Mouse (Mus musculus): ENCODE results near the gene Gm28374. TPM values are rescaled to one million over a fixed set of nuclear protein-coding genes. Genes with fewer than 3 reads are reported as not detected.
"Not testable (repeated sequence)": the region's sequence is repeated elsewhere in the genome, so short reads cannot be mapped to it uniquely, and the experiment has no call there.

Gene Gm28374
- total RNA-seq, 2 experiments from 2014 or later: 0.53 to 0.55 TPM

GRCm38 (mm10) chr19:6061021-6061533, 21.0 kb downstream of the Gm28374 start, which contains the start of gene Znhit2:
TSS of gene Znhit2 (plus strand) at chr19:6061192.
- DNase-seq (ENCODE audit: low spot score in 2 of 2): peak; percentile 95 to 98
- intact Hi-C loops (cut with DNase I): loop anchor here (5.0 kb wide), 1 partner anchor 276 kb away; no protein-coding TSS in a partner anchor

DNA sequence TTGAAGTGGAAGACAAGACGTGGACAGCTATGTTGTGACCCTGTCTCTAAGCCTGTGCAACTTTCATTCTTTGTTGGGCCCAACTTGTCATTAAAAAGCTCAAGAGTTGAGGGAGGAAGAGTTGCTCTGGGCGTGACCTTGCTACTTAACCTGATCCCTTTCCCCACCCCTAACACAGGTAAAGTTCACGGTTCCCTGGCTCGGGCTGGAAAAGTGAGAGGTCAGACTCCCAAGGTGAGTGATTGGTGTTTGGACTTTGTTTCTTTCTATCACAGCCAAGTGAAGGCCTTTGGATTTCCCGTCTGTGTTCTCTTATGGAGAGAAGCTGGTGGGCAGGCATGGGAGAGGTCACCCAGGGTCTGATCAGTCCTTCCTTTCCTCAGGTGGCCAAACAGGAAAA, 23.1 kb downstream of the Gm28374 start:
- no peak for DNase-seq (ENCODE audit: low spot score in 2 of 2)
- intact Hi-C loops (cut with DNase I): no loop called here

- DNase-seq (ENCODE audit: low spot score in 2 of 2): no peak
- intact Hi-C loops (cut with DNase I): no loop called here
These were observed 23.5 kb downstream of the Gm28374 start for GRCm38 (mm10) chr19:6058513-6058912.

DNA sequence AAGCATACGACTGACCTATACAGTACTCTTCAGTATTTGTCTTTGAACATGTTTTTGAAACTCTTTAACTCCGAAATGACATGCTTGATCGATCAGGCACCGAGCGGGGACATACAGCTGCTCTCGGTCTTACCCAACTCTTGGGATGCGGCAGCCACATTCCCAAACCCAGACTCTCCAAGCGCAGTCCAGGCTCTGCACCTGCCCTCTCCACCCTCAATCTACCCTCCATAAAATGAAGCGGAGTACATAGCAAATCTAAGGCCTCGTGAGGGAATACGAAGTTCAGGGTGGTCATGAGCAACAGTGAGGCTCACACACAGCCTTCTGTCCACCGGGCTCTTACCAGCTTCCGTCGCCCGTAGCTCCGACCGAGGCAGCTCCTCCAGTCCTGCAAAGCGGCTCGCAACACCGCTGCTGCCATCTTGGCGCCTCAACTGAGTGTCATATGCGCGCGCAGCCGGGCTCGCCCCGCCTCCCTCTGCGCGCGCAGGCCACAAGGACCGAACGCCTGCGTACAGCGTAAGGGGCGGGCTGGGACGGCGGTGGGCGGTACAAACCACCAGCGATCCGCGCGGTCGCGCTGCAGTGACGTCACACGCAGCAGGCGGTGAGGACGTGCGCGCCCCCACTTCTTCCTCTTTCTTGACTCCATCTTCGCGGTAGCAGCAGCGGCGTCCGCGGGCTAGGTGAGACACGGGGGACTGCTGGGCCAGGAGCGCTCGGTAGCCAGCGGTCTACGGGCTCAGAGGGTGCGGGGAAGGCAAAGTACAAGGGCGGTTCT, 24.6 kb downstream of the Gm28374 start, which contains the start of the genes Mrpl49 and Fau:
Gene Mrpl49 (minus strand): TSS at position 473 of the 784 bp plus-strand sequence.
Gene Fau (plus strand): TSS at position 532 of the 784 bp plus-strand sequence.
- DNase-seq (ENCODE audit: low spot score in 2 of 2): peak; percentile 99 to 100
- intact Hi-C loops (cut with DNase I): loop anchor here (1.0 to 2.0 kb wide), 2 partner anchors 10 to 27 kb away; partner anchors contain the start of genes Cdca5 and Zfpl1

DNA sequence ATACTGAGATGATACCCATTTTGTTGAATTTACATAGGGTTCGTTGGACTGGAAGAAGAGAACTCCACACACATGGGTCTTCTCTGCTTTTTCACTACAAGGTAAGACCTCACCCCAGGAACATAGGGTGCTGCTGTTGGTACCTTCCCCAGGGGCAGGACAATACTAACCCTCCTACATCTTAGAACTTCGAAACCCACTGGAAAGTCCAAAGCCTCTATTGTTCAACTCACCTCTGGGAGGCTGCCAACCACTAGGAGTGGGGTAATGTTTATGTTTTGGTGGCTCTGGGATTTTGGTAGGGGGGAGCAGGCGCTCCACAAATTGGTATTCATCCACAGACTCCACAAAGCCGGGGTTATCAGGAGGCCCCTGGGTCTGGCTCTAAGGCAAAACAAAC, 25.4 kb downstream of the Gm28374 start:
- intact Hi-C loops (cut with DNase I): loop anchor here (1.0 to 2.0 kb wide), 2 partner anchors 9 to 28 kb away; partner anchors contain the start of genes Cdca5 and Zfpl1
- no peak for DNase-seq (ENCODE audit: low spot score in 2 of 2)

GRCm38 (mm10) chr19:6054296-6054695, 27.8 kb downstream of the Gm28374 start:
- intact Hi-C loops (cut with DNase I): no loop called here
- no peak for DNase-seq (ENCODE audit: low spot score in 2 of 2)

- DNase-seq (ENCODE audit: low spot score in 2 of 2): no peak
- intact Hi-C loops (cut with DNase I): no loop called here
These were observed 29.5 kb downstream of the Gm28374 start for GRCm38 (mm10) chr19:6052516-6052915.

DNA sequence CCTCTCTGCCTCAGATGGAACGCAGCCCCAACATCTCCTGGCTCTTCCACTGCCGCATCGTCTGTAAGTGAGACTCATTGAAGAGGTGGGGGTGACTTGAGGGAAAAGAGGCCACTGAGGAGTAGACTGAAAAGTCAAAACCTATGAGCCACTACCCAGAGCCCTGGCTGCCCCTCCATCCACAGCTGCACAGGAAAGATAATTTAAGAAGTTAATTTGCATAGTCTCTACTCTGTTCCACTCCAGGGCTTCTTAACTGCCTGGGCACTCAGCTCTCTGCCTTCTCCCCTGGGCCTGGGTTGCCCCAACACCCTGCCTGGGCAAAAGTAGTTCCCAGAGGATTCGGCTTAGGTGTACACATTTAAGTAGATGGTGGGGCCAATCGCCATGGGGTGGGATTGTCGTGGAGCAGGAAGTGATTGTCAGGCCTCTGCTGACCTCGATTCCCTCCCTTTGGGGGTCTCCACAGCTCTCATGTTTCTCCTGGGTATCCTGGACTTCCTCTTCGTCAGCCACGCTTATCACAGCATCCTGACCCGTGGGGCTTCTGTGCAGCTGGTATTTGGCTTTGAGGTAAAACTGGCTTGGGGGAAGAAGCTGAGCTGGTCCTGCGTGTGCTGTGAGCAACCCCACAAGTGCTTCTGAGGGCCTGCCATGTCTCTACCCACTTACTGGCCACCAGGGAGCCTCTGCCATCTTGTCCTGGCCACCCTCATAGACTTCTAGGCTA, 33.2 kb downstream of the Gm28374 start:
- no peak for DNase-seq (ENCODE audit: low spot score in 2 of 2)
- intact Hi-C loops (cut with DNase I): no loop called here

- intact Hi-C loops (cut with DNase I): loop anchor here (1.0 to 2.0 kb wide), 2 partner anchors 9 to 83 kb away; partner anchors contain the start of genes Fau, Mrpl49 and Pola2
- no peak for DNase-seq (ENCODE audit: low spot score in 2 of 2)
These were observed 34.2 kb downstream of the Gm28374 start for GRCm38 (mm10) chr19:6047899-6048166.

DNA sequence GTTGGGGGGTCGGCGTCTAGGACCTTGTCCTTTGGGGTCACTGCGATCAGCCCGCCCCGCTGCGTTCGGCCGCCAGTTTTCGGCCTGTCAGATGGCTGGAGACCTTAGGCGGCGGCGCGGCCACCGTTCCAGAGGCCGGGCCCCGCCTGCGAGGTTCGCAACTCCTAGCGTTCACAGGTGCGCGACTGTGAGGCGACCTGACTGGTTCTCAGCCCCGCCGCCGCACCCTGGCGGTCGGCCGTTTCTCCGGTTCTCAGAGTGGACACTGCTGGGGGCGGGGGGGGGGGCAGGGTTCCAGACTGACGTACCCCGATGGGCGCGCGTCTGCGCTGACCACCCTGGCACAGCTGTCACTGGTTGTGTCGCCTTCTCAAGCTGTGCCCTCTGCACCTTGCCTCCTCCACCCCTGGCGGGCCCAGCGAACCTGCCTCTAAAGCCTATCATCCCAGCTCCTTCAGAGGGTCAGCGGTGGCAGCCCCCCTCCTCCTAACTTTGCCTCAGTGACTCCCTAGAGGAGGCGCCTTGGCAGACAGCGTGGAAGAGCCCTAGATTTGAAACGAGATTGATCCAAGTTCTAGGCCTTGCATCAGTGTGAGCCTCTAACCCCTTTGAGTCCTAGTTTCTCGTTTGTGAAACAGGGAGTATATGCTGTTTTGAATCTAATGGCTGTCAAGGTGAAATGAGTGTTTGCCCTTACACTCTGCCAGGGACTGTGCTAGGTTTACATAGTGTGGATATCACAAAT, 34.7 kb downstream of the Gm28374 start:
- no peak for DNase-seq (ENCODE audit: low spot score in 2 of 2)
- intact Hi-C loops (cut with DNase I): loop anchor here (1.0 to 2.0 kb wide), 2 partner anchors 10 to 83 kb away; partner anchors contain the start of genes Fau, Mrpl49 and Pola2

- intact Hi-C loops (cut with DNase I): loop anchor here (1.0 to 2.0 kb wide), 2 partner anchors 11 to 82 kb away; partner anchors contain the start of genes Fau, Mrpl49 and Pola2
- DNase-seq (ENCODE audit: low spot score in 2 of 2): peak; percentile 90 to 98
These were observed 35.5 kb downstream of the Gm28374 start, which contains the start of gene Syvn1 for GRCm38 (mm10) chr19:6046294-6047153. TSS of gene Syvn1 (plus strand) at chr19:6046576.

- intact Hi-C loops (cut with DNase I): loop anchor here (2.0 kb wide), 1 partner anchor 81 kb away; the partner anchor contains the start of gene Pola2
These were observed 36.4 kb downstream of the Gm28374 start for GRCm38 (mm10) chr19:6045366-6046293.

DNA sequence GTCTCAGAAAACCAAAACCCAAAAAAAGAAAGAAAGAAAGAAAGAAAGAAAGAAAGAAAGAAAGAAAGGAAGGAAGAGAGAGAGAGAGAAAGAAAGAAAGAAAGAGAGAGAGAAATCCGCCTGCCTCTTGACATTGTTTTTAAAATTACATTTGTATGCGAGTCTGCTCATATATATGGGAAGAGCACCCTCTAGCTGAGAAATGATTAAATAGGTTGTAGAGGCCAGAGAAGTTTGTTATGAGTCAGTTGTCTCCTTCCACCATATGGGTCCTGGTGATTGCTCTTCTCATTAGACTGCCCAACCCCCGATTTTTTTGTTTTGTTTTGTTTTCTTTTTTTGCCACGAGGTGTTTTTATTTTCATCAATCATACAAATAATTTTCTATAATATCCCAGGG, 38.0 kb downstream of the Gm28374 start:
- DNase-seq (ENCODE audit: low spot score in 2 of 2): not testable (repeated sequence)
- intact Hi-C loops (cut with DNase I): loop anchor here (5.0 kb wide), 1 partner anchor 122 kb away; the partner anchor contains the start of gene Cdc42ep2

More at GRCm38 (mm10) chr19:6045366-6046293, 36.4 kb downstream of the Gm28374 start:
- DNase-seq (ENCODE audit: low spot score in 2 of 2): no peak

DNA sequence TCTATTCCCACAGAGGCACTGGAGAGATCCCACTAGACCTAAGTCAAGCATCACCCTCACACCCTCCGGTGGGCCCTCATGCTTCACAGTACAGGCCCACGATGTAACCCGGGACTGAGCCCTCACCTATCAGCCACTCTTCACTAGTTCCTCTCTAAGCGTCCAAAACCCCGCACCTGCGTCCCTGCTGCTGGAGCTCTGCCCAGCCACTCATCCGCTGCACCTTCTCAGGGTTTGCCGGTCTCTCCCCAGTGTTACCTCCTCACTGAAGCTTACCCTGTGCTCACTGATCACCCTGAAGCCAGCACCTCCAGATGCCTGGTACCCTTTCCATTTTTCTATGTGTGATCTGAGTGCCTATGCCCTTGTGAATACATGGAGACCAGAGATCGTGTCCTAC, 39.8 kb downstream of the Gm28374 start:
- no peak for DNase-seq (ENCODE audit: low spot score in 2 of 2)
- intact Hi-C loops (cut with DNase I): loop anchor here (5.0 kb wide), 1 partner anchor 120 kb away; the partner anchor contains the start of gene Cdc42ep2

DNA sequence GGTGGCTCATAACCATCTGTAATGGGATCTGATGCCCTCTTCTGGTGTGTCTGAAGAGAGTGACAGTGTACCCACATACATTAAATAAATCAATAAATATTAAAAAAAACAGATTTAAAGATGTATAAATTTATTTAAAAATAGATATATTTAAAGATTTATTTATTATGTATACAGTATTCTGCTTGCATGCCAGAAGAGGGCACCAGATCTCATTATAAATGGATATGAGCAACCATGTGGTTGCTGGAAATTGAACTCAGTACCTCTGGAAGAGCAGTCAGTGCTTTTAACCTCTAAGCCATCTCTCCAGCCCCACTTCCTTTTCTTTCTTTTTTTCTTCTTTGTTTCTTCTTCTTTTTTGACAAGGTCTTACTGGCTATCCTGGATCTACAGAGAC, 42.1 kb downstream of the Gm28374 start:
- no peak for DNase-seq (ENCODE audit: low spot score in 2 of 2)
- intact Hi-C loops (cut with DNase I): loop anchor here (5.0 kb wide), 1 partner anchor 118 kb away; the partner anchor contains the start of gene Cdc42ep2

GRCm38 (mm10) chr19:6038326-6038725, 43.7 kb downstream of the Gm28374 start:
- DNase-seq (ENCODE audit: low spot score in 2 of 2): no peak
- intact Hi-C loops (cut with DNase I): no loop called here

- intact Hi-C loops (cut with DNase I): no loop called here
These were observed 44.4 kb downstream of the Gm28374 start for GRCm38 (mm10) chr19:6037695-6038094.

More at GRCm38 (mm10) chr19:6037695-6038094, 44.4 kb downstream of the Gm28374 start:
- no peak for DNase-seq (ENCODE audit: low spot score in 2 of 2)
